Mouse (Mus musculus): ENCODE results near the gene Uqcr11. TPM values are rescaled to one million over a fixed set of nuclear protein-coding genes. Genes with fewer than 3 reads are reported as not detected.
A peak's percentile ranks its signal among the peaks of the same experiment; 100 is the strongest.

Gene Uqcr11
- total RNA-seq, 2 experiments from 2014 or later = 373 to 394 TPM

- no peak overlapping the region for H3K27ac ChIP-seq
- intact Hi-C loops (cut with DNase I) = loop anchor here (10.0 kb wide), 1 partner anchor 243 kb away; no protein-coding TSS in a partner anchor
- DNase-seq (ENCODE audit: extremely low spot score in 1 of 2, low spot score in 2 of 2) = no peak
- H3K4me3 ChIP-seq = no peak overlapping the region
- peak; percentile 2; the same call in 1 of the 2 replicates for TF ChIP-seq CTCF (IDR thresholded peaks at IDR 0.05)
These were observed 35.0 kb upstream of the Uqcr11 start for GRCm38 (mm10) chr10:80441598-80441997.

- no peak for TF ChIP-seq CTCF (IDR thresholded peaks at IDR 0.05)
- intact Hi-C loops (cut with DNase I) = loop anchor here (10.0 kb wide), 1 partner anchor 245 kb away; no protein-coding TSS in a partner anchor
- DNase-seq (ENCODE audit: extremely low spot score in 1 of 2, low spot score in 2 of 2) = no peak
These were observed 33.4 kb upstream of the Uqcr11 start for GRCm38 (mm10) chr10:80440031-80440430.

GRCm38 (mm10) chr10:80437973-80438372 lies 31.3 kb upstream of the Uqcr11 start:
- H3K27ac ChIP-seq = no peak overlapping the region
- intact Hi-C loops (cut with DNase I) = no loop called here
- H3K4me3 ChIP-seq = no peak overlapping the region
- no peak for DNase-seq (ENCODE audit: extremely low spot score in 1 of 2, low spot score in 2 of 2)
- no peak for TF ChIP-seq CTCF (IDR thresholded peaks at IDR 0.05)

More at GRCm38 (mm10) chr10:80440031-80440430, 33.4 kb upstream of the Uqcr11 start:
- Histone ChIP-seq H3K4me3 (no peak overlapping the region), H3K27ac (no peak overlapping the region)

- TF ChIP-seq CTCF (IDR thresholded peaks at IDR 0.05) = no peak
- intact Hi-C loops (cut with DNase I) = no loop called here
These were observed 29.6 kb upstream of the Uqcr11 start for GRCm38 (mm10) chr10:80436276-80436675.

GRCm38 (mm10) chr10:80435764-80436163 lies 29.1 kb upstream of the Uqcr11 start:
- Histone ChIP-seq H3K27ac (no peak overlapping the region), H3K4me3 (no peak overlapping the region)
- no peak for DNase-seq (ENCODE audit: extremely low spot score in 1 of 2, low spot score in 2 of 2)
- intact Hi-C loops (cut with DNase I) = no loop called here
- TF ChIP-seq CTCF (IDR thresholded peaks at IDR 0.05) = no peak

More at GRCm38 (mm10) chr10:80436276-80436675, 29.6 kb upstream of the Uqcr11 start:
- H3K27ac ChIP-seq = no peak overlapping the region
- no peak for DNase-seq (ENCODE audit: extremely low spot score in 1 of 2, low spot score in 2 of 2)
- no peak overlapping the region for H3K4me3 ChIP-seq

GRCm38 (mm10) chr10:80434823-80435222 lies 28.2 kb upstream of the Uqcr11 start:
- H3K27ac ChIP-seq = no peak overlapping the region
- intact Hi-C loops (cut with DNase I) = no loop called here
- TF ChIP-seq CTCF (IDR thresholded peaks at IDR 0.05) = no peak
- H3K4me3 ChIP-seq = no peak overlapping the region
- DNase-seq (ENCODE audit: extremely low spot score in 1 of 2, low spot score in 2 of 2) = no peak

- Histone ChIP-seq H3K27ac (no peak overlapping the region), H3K4me3 (no peak overlapping the region)
- TF ChIP-seq CTCF (IDR thresholded peaks at IDR 0.05) = no peak; the same call in 1 of the 2 replicates
- DNase-seq (ENCODE audit: extremely low spot score in 1 of 2, low spot score in 2 of 2) = no peak
- intact Hi-C loops (cut with DNase I) = no loop called here
These were observed 27.6 kb upstream of the Uqcr11 start for GRCm38 (mm10) chr10:80434233-80434592.

- Histone ChIP-seq H3K4me3 (peak within 1 kb of the TSS; percentile 99), H3K27ac (peak within 1 kb of the TSS; percentile 100)
- intact Hi-C loops (cut with DNase I) = loop anchor here (1.0 kb wide), 1 partner anchor 27 kb away; the partner anchor contains the start of gene Uqcr11
- peak; percentile 91 to 93 for DNase-seq (ENCODE audit: extremely low spot score in 1 of 2, low spot score in 2 of 2)
- TF ChIP-seq CTCF (IDR thresholded peaks at IDR 0.05) = no peak; the same call in none of the 2 replicates
These were observed 27.0 kb upstream of the Uqcr11 start, which contains the start of gene Tcf3 for GRCm38 (mm10) chr10:80433513-80434232. Tcf3 (minus strand) TSS chr10:80433647.

- intact Hi-C loops (cut with DNase I) = loop anchor here (1.0 kb wide), 1 partner anchor 27 kb away; the partner anchor contains the start of gene Uqcr11
- no peak for TF ChIP-seq CTCF (IDR thresholded peaks at IDR 0.05)
- DNase-seq (ENCODE audit: extremely low spot score in 1 of 2, low spot score in 2 of 2) = no peak
These were observed 26.4 kb upstream of the Uqcr11 start for GRCm38 (mm10) chr10:80432936-80433512.

GRCm38 (mm10) chr10:80432387-80432785 lies 25.8 kb upstream of the Uqcr11 start:
- TF ChIP-seq CTCF (IDR thresholded peaks at IDR 0.05) = no peak

More at GRCm38 (mm10) chr10:80432936-80433512, 26.4 kb upstream of the Uqcr11 start:
- peak overlapping the region; percentile 100 for H3K27ac ChIP-seq
- H3K4me3 ChIP-seq = peak overlapping the region; percentile 99

GRCm38 (mm10) chr10:80431570-80432386 lies 25.1 kb upstream of the Uqcr11 start:
- TF ChIP-seq CTCF (IDR thresholded peaks at IDR 0.05) = no peak
- DNase-seq (ENCODE audit: extremely low spot score in 1 of 2, low spot score in 2 of 2) = no peak
- Histone ChIP-seq H3K27ac (no peak overlapping the region), H3K4me3 (peak overlapping the region; percentile 99; the same call in 1 of the 2 replicates)
- intact Hi-C loops (cut with DNase I) = no loop called here

More at GRCm38 (mm10) chr10:80432387-80432785, 25.8 kb upstream of the Uqcr11 start:
- intact Hi-C loops (cut with DNase I) = no loop called here
- Histone ChIP-seq H3K27ac (peak overlapping the region; percentile 100), H3K4me3 (peak overlapping the region; percentile 99)
- DNase-seq (ENCODE audit: extremely low spot score in 1 of 2, low spot score in 2 of 2) = no peak

Measured in left cerebral cortex, adult 2 months (tissue).